Mouse (Mus musculus) heart, postnatal 0 days (tissue): ENCODE data around the gene Agpat3. TPM values are rescaled to one million over a fixed set of nuclear protein-coding genes. Genes with fewer than 3 reads are reported as not detected.

ENCODE experiments used
- ATAC-seq: fragments of 200-750 bp; cut with Nextera tagmentation; 2 replicates; pipeline ENCODE4 v1.8.0; 2017; ENCODE audit warnings: low read depth, moderate number of reproducible peaks, moderate library complexity; ENCODE audit not compliant: insufficient read depth
- DNase-seq: peaks from one replicate; pipeline ENCODE4 v3.0.0-alpha.2; 2016; ENCODE audit warnings: low spot score
- H3K27ac ChIP-seq: fragments of 300-500 bp; sonication (generic); 2 replicates; pipeline ENCODE4 v1.5.1; 2014; ENCODE audit warnings: low read depth, mild to moderate bottlenecking
- H3K27me3 ChIP-seq: fragments of 300-500 bp; sonication (generic); 2 replicates; pipeline ENCODE4 v1.6.1; 2014; ENCODE audit warnings: low read length, mixed read lengths; ENCODE audit not compliant: control insufficient read depth, insufficient read depth
- H3K36me3 ChIP-seq: fragments of 300-500 bp; sonication (generic); replicated peaks from 2 replicates; pipeline ENCODE4 v1.6.1; 2014; ENCODE audit warnings: low read length, mixed read lengths; ENCODE audit not compliant: control insufficient read depth, insufficient read depth
- H3K4me1 ChIP-seq: fragments of 300-500 bp; sonication (generic); 2 replicates; pipeline ENCODE4 v1.6.1; 2014; ENCODE audit warnings: antibody characterized with exemption; ENCODE audit not compliant: control insufficient read depth, insufficient read depth
- H3K4me2 ChIP-seq: fragments of 300-500 bp; sonication (generic); 2 replicates; pipeline ENCODE4 v1.6.1; 2014; ENCODE audit warnings: low read depth, mild to moderate bottlenecking, low read length, moderate library complexity
- H3K4me3 ChIP-seq: fragments of 300-500 bp; sonication (generic); 2 replicates; pipeline ENCODE4 v1.5.1; 2014; ENCODE audit warnings: low read depth, low read length
- H3K9ac ChIP-seq: fragments of 300-500 bp; sonication (generic); replicated peaks from 2 replicates; pipeline ENCODE4 v1.6.1; 2014; ENCODE audit warnings: low read depth, low read length, mixed read lengths
- H3K9me3 ChIP-seq: fragments of 300-500 bp; sonication (generic); replicated peaks from 2 replicates; pipeline ENCODE4 v1.6.1; 2016; ENCODE audit warnings: low read length; ENCODE audit not compliant: control insufficient read depth
- CTCF ChIP-seq: IDR thresholded peaks from 2 replicates; pipeline ENCODE4 v1.5.1; 2016; ENCODE audit warnings: antibody characterized with exemption, control low read depth, low read depth
- EP300 ChIP-seq: IDR thresholded peaks from 2 replicates; pipeline ENCODE4 v1.6.1; 2016; ENCODE audit warnings: antibody characterized with exemption, low read depth
- WGBS: fragments of 180-500 bp; shearing (Covaris S2); extraction: QIAGEN DNeasy Blood & Tissue Kit; methylation state at CpG from one replicate; pipeline ENCODE4 v1.1.7; 2014; 5-methylcytosine and 5-hydroxymethylcytosine counted together
- polyA plus RNA-seq: library from polyadenylated mRNA; unstranded; fragments of >200 nt; fragmentation: Nextera tagmentation; extraction: Ambion mirVana; gene quantifications from 2 replicates; pipeline ENCODE4 v1.2.1, GENCODE M21; 2015
- total RNA-seq: library from RNA; depleted of rRNA; stranded (reverse); fragments of >200 nt; gene quantifications from 2 replicates; pipeline ENCODE4 v1.2.3, GENCODE M21; 2014; ENCODE audit warnings: low replicate concordance

Agpat3 gene
- total and polyA plus RNA-seq, 2 experiments from 2014 or later: 164 to 182 TPM

DNA sequence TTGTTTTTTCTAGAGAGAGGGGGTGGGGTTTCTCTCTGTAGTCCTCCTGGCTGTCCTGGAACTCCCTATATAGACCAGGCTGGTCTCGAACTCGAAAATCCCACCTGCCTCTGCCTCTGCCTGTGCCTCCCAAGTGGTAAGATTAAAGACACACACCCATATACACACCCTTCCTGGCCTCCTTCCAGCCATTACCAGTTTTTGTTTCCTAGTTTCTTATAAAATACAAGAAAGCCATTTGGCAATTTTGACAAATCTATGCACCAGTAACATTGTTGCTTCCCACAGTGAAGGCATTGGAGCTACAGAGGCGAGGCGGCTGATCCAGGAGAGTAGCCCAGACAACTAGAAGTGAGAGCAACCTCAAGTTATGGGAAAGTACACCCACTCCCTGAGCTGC, 6.0 kb upstream of the Agpat3 start:
- H3K4me1 ChIP-seq: 0 out of 2 replicates have a peak, but pooled peaks cover 14% of the 10 kb centered on the region
- DNase-seq (no peak), ATAC-seq (no peak)
- no peak overlapping the region for H3K9ac ChIP-seq
- no peaks in the 10 kb centered on the region for H3K36me3 ChIP-seq
- H3K27me3 ChIP-seq: no peaks in the 10 kb centered on the region
- no peaks in the 10 kb centered on the region for H3K9me3 ChIP-seq
- WGBS: 87% methylated on average over 4 of the region's 4 CpGs
- H3K4me2 ChIP-seq: no peak overlapping the region
- TF ChIP-seq EP300: no peak
- TF ChIP-seq CTCF: no peak
- no peak overlapping the region for H3K27ac ChIP-seq
- H3K4me3 ChIP-seq: no peak overlapping the region

- no peaks in the 10 kb centered on the region for H3K27me3 ChIP-seq
- DNase-seq (no peak), ATAC-seq (no peak)
- H3K4me3 ChIP-seq: no peak overlapping the region
- no peak overlapping the region for H3K27ac ChIP-seq
- H3K9ac ChIP-seq: no peak overlapping the region
- 85% methylated on average over 5 of the region's 5 CpGs for WGBS
- no peak overlapping the region for H3K4me2 ChIP-seq
- H3K36me3 ChIP-seq: no peaks in the 10 kb centered on the region
- TF ChIP-seq CTCF (no peak), EP300 (no peak)
- H3K4me1 ChIP-seq: peaks cover 18% of the 10 kb centered on the region; the same call in 1 of the 2 replicates
- no peaks in the 10 kb centered on the region for H3K9me3 ChIP-seq
Measured at GRCm38 (mm10) chr10:78357742-78358141, 5.5 kb upstream of the Agpat3 start.

GRCm38 (mm10) chr10:78355931-78356593, 3.8 kb upstream of the Agpat3 start:
- no peaks in the 10 kb centered on the region for H3K27me3 ChIP-seq
- H3K9me3 ChIP-seq: no peaks in the 10 kb centered on the region
- no peak overlapping the region for H3K9ac ChIP-seq
- DNase-seq: no peak
- no peaks in the 10 kb centered on the region for H3K36me3 ChIP-seq
- H3K4me1 ChIP-seq: peaks cover 20% of the 10 kb centered on the region
- no peak overlapping the region for H3K4me2 ChIP-seq
- no peak for TF ChIP-seq EP300
- no peak for TF ChIP-seq CTCF
- WGBS: 64% methylated on average over 1 of the region's 1 CpGs
- no peak overlapping the region for H3K27ac ChIP-seq
- ATAC-seq: no peak
- H3K4me3 ChIP-seq: no peak overlapping the region

GRCm38 (mm10) chr10:78353196-78353595, 907 bp upstream of the Agpat3 start:
- Histone ChIP-seq H3K27me3 (no peaks in the 10 kb centered on the region), H3K27ac (no peak overlapping the region), H3K9me3 (no peaks in the 10 kb centered on the region), H3K36me3 (no peaks in the 10 kb centered on the region), H3K4me2 (no peak overlapping the region), H3K4me3 (no peak overlapping the region), H3K9ac (no peak overlapping the region), H3K4me1 (peaks cover 14% of the 10 kb centered on the region)
- TF ChIP-seq EP300 (no peak), CTCF (no peak)
- no peak for ATAC-seq
- no peak for DNase-seq
- WGBS: 80% methylated on average over 4 of the region's 4 CpGs

DNA sequence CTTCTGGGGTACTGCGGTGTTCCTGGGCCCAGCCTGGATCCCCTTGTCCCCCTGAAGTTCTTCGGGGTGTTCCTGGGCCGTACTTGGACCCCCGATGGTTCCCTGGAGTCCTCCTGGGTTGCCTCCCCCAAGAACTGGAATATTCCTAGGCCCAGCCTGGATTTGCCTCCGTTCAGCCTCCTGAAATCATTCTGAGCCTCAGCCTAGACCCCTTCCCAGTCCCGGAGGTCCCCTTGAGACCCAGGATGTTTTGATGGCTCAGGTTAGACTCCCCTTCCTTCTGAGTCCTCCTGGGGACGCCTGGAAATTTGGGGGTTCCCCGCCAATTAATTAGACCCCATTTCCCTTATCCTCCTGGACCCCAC, 359 bp upstream of the Agpat3 start:
- Histone ChIP-seq H3K27ac (peak overlapping the region; percentile 77), H3K4me1 (peaks cover 14% of the 10 kb centered on the region), H3K27me3 (no peaks in the 10 kb centered on the region), H3K9me3 (no peaks in the 10 kb centered on the region), H3K9ac (peak overlapping the region; percentile 95), H3K4me3 (peak overlapping the region; percentile 94), H3K4me2 (peak overlapping the region; percentile 99), H3K36me3 (no peaks in the 10 kb centered on the region)
- 22% methylated on average over 8 of the region's 8 CpGs for WGBS
- ATAC-seq: 0 out of 2 replicates have a peak, but pooled peaks have one; percentile 4
- no peak for DNase-seq
- TF ChIP-seq CTCF (no peak), EP300 (no peak)

- peaks cover 14% of the 10 kb centered on the region for H3K4me1 ChIP-seq
- no peaks in the 10 kb centered on the region for H3K27me3 ChIP-seq
- H3K27ac ChIP-seq: peak overlapping the region; percentile 77
- WGBS: 3% methylated on average over 13 of the region's 13 CpGs
- peak overlapping the region; percentile 99 for H3K4me2 ChIP-seq
- TF ChIP-seq CTCF (no peak), EP300 (no peak)
- peak overlapping the region; percentile 94 for H3K4me3 ChIP-seq
- no peaks in the 10 kb centered on the region for H3K36me3 ChIP-seq
- no peak for ATAC-seq
- H3K9me3 ChIP-seq: no peaks in the 10 kb centered on the region
- peak overlapping the region; percentile 95 for H3K9ac ChIP-seq
- no peak for DNase-seq
Measured at GRCm38 (mm10) chr10:78351564-78351886, 764 bp downstream of the Agpat3 start.
